Mouse (Mus musculus) large intestine, adult 2 months (tissue): ENCODE data around the gene Senp1. TPM values are rescaled to one million over a fixed set of nuclear protein-coding genes. Genes with fewer than 3 reads are reported as not detected.

Experiments used
- DNase-seq: peaks from one replicate; pipeline ENCODE4 v3.0.0-alpha.2; 2012; ENCODE audit warnings: low read depth, low spot score
- WGBS: fragments of 180-500 bp; shearing (Covaris S2); methylation state at CpG from one replicate; pipeline ENCODE4 v1.1.7; 2018; 5-methylcytosine and 5-hydroxymethylcytosine counted together
- polyA plus RNA-seq: library from polyadenylated mRNA; depleted of rRNA; stranded (reverse); fragments of >200 nt; gene quantifications from 2 replicates; pipeline ENCODE4 v1.2.3, GENCODE M21; 2012

The Senp1 gene
- polyA plus RNA-seq, 1 experiment = 9.3 TPM

GRCm38 (mm10) chr15:98005181-98005580 is 88.4 kb downstream of the Senp1 start:
- WGBS = 13% methylated on average over 11 of the region's 11 CpGs
- no peak for DNase-seq

GRCm38 (mm10) chr15:98004740-98005159 is 88.8 kb downstream of the Senp1 start:
- WGBS = 7% methylated on average over 19 of the region's 19 CpGs
- no peak for DNase-seq

- 3% methylated on average over 59 of the region's 59 CpGs for WGBS
- DNase-seq = no peak
Measured at GRCm38 (mm10) chr15:98003822-98004739, 89.5 kb downstream of the Senp1 start, which contains the start of gene Col2a1. Col2a1 (minus strand) TSS chr15:98004695.

- 2% methylated on average over 42 of the region's 42 CpGs for WGBS
- no peak for DNase-seq
Measured at GRCm38 (mm10) chr15:98002991-98003821, 90.3 kb downstream of the Senp1 start.

GRCm38 (mm10) chr15:98002113-98002990 is 91.2 kb downstream of the Senp1 start:
- WGBS = 2% methylated on average over 42 of the region's 42 CpGs
- no peak for DNase-seq

GRCm38 (mm10) chr15:98001321-98002112 is 92.0 kb downstream of the Senp1 start:
- DNase-seq = no peak
- 3% methylated on average over 37 of the region's 37 CpGs for WGBS

- DNase-seq = no peak
- WGBS = 19% methylated on average over 7 of the region's 7 CpGs
Measured at GRCm38 (mm10) chr15:97999991-98000390, 93.6 kb downstream of the Senp1 start.

- no peak for DNase-seq
- 20% methylated on average over 13 of the region's 13 CpGs for WGBS
Measured at GRCm38 (mm10) chr15:97999546-97999945, 94.0 kb downstream of the Senp1 start.

- no peak for DNase-seq
- 69% methylated on average over 13 of the region's 13 CpGs for WGBS
Measured at GRCm38 (mm10) chr15:97996716-97997256, 96.8 kb downstream of the Senp1 start.

GRCm38 (mm10) chr15:97992712-97993286 is 100.7 kb downstream of the Senp1 start:
- DNase-seq = peak; percentile 8
- WGBS = 12% methylated on average over 18 of the region's 18 CpGs

- WGBS = 74% methylated on average over 13 of the region's 13 CpGs
- DNase-seq = no peak
Measured at GRCm38 (mm10) chr15:97992027-97992711, 101.4 kb downstream of the Senp1 start.

- no peak for DNase-seq
- 60% methylated on average over 12 of the region's 12 CpGs for WGBS
Measured at GRCm38 (mm10) chr15:97991285-97991895, 102.2 kb downstream of the Senp1 start.

- 41% methylated on average over 4 of the region's 4 CpGs for WGBS
Measured at GRCm38 (mm10) chr15:97990721-97991120, 102.8 kb downstream of the Senp1 start.

GRCm38 (mm10) chr15:97990124-97990523 is 103.4 kb downstream of the Senp1 start:
- DNase-seq = no peak
- WGBS = 15% methylated on average over 6 of the region's 6 CpGs

More at GRCm38 (mm10) chr15:97990721-97991120, 102.8 kb downstream of the Senp1 start:
- DNase-seq = no peak

- no peak for DNase-seq
- WGBS = 50% methylated on average over 1 of the region's 1 CpGs
Measured at GRCm38 (mm10) chr15:97989544-97989943, 104.0 kb downstream of the Senp1 start.
